Mouse (Mus musculus): Measurements from ENCODE around the gene Fgfbp3. TPM values are rescaled to one million over a fixed set of nuclear protein-coding genes. Genes with fewer than 3 reads are reported as not detected.
"Not testable (repeated sequence)": the region's sequence is repeated elsewhere in the genome, so short reads cannot be mapped to it uniquely, and the experiment has no call there.

Gene Fgfbp3
- 3.1 TPM in 2 replicates for polyA plus RNA-seq (2015; fragmentation: Nextera tagmentation; extraction: Ambion mirVana)

GRCm38 (mm10) chr19:36919466-36919865 is at the start of gene Fgfbp3:
Gene Fgfbp3, minus strand, starts transcription at chr19:36919615.
- 8% methylated on average over 12 of the region's 12 CpGs for WGBS
- H3K4me3 ChIP-seq (replicated peaks; ENCODE audit: low read length) = peak within 1 kb of the TSS; percentile 84
- H3K27ac ChIP-seq (ENCODE audit: low read length) = peak within 1 kb of the TSS; percentile 90
- no peaks in the 10 kb centered on the region for H3K9me3 ChIP-seq (replicated peaks; ENCODE audit: control insufficient read depth, low read length)
- no peak for ATAC-seq (ENCODE audit: insufficient read depth, low FRiP score)
- H3K27me3 ChIP-seq (ENCODE audit: control insufficient read depth, insufficient read depth, low read length) = no peaks in the 10 kb centered on the region
- H3K9ac ChIP-seq (ENCODE audit: low read length) = peak within 1 kb of the TSS; percentile 90
- peak within 1 kb of the TSS; percentile 82 for H3K4me2 ChIP-seq (ENCODE audit: low read depth, low read length)
- no peaks in the 10 kb centered on the region for H3K36me3 ChIP-seq (ENCODE audit: control insufficient read depth, insufficient read depth, low read length)
- peaks cover 4% of the 10 kb centered on the region; the same call in 1 of the 2 replicates for H3K4me1 ChIP-seq (ENCODE audit: control insufficient read depth, insufficient read depth, low read length)

- not testable (repeated sequence) for H3K9me3 ChIP-seq (replicated peaks; ENCODE audit: control insufficient read depth, low read length); H3K27ac ChIP-seq (ENCODE audit: low read length); ATAC-seq (ENCODE audit: insufficient read depth, low FRiP score); H3K4me1 ChIP-seq (ENCODE audit: control insufficient read depth, insufficient read depth, low read length); H3K4me2 ChIP-seq (ENCODE audit: low read depth, low read length); H3K36me3 ChIP-seq (ENCODE audit: control insufficient read depth, insufficient read depth, low read length); H3K4me3 ChIP-seq (replicated peaks; ENCODE audit: low read length); H3K9ac ChIP-seq (ENCODE audit: low read length); H3K27me3 ChIP-seq (ENCODE audit: control insufficient read depth, insufficient read depth, low read length)
- 84% methylated on average over 6 of the region's 6 CpGs for WGBS
Measured at GRCm38 (mm10) chr19:36962544-36963260, 43.3 kb upstream of the Fgfbp3 start.

GRCm38 (mm10) chr19:36961320-36961719 is 41.9 kb upstream of the Fgfbp3 start:
- H3K27ac ChIP-seq (ENCODE audit: low read length) = no peak overlapping the region
- H3K9ac ChIP-seq (ENCODE audit: low read length) = no peak overlapping the region
- H3K4me2 ChIP-seq (ENCODE audit: low read depth, low read length) = no peak overlapping the region
- H3K27me3 ChIP-seq (ENCODE audit: control insufficient read depth, insufficient read depth, low read length) = no peaks in the 10 kb centered on the region
- H3K4me1 ChIP-seq (ENCODE audit: control insufficient read depth, insufficient read depth, low read length) = no peaks in the 10 kb centered on the region
- no peak for ATAC-seq (ENCODE audit: insufficient read depth, low FRiP score)
- 96% methylated on average over 1 of the region's 1 CpGs for WGBS
- peaks cover 8% of the 10 kb centered on the region; the same call in 1 of the 2 replicates for H3K36me3 ChIP-seq (ENCODE audit: control insufficient read depth, insufficient read depth, low read length)
- H3K4me3 ChIP-seq (replicated peaks; ENCODE audit: low read length) = no peak overlapping the region
- no peaks in the 10 kb centered on the region for H3K9me3 ChIP-seq (replicated peaks; ENCODE audit: control insufficient read depth, low read length)

- 79% methylated on average over 4 of the region's 4 CpGs for WGBS
- H3K4me1 ChIP-seq (ENCODE audit: control insufficient read depth, insufficient read depth, low read length) = no peaks in the 10 kb centered on the region
- H3K36me3 ChIP-seq (ENCODE audit: control insufficient read depth, insufficient read depth, low read length) = peaks cover 8% of the 10 kb centered on the region; the same call in 1 of the 2 replicates
- no peaks in the 10 kb centered on the region for H3K9me3 ChIP-seq (replicated peaks; ENCODE audit: control insufficient read depth, low read length)
- no peak for ATAC-seq (ENCODE audit: insufficient read depth, low FRiP score)
- no peak overlapping the region for H3K27ac ChIP-seq (ENCODE audit: low read length)
- H3K4me2 ChIP-seq (ENCODE audit: low read depth, low read length) = no peak overlapping the region
- H3K9ac ChIP-seq (ENCODE audit: low read length) = no peak overlapping the region
- no peaks in the 10 kb centered on the region for H3K27me3 ChIP-seq (ENCODE audit: control insufficient read depth, insufficient read depth, low read length)
- H3K4me3 ChIP-seq (replicated peaks; ENCODE audit: low read length) = no peak overlapping the region
Measured at GRCm38 (mm10) chr19:36958331-36958730, 38.9 kb upstream of the Fgfbp3 start.

- 0 out of 2 replicates have a peak, but pooled peaks cover 2% of the 10 kb centered on the region for H3K36me3 ChIP-seq (ENCODE audit: control insufficient read depth, insufficient read depth, low read length)
- no peaks in the 10 kb centered on the region for H3K4me1 ChIP-seq (ENCODE audit: control insufficient read depth, insufficient read depth, low read length)
- no peak overlapping the region for H3K9ac ChIP-seq (ENCODE audit: low read length)
- ATAC-seq (ENCODE audit: insufficient read depth, low FRiP score) = no peak
- H3K27ac ChIP-seq (ENCODE audit: low read length) = no peak overlapping the region
- 66% methylated on average over 4 of the region's 4 CpGs for WGBS
- no peaks in the 10 kb centered on the region for H3K9me3 ChIP-seq (replicated peaks; ENCODE audit: control insufficient read depth, low read length)
- H3K4me3 ChIP-seq (replicated peaks; ENCODE audit: low read length) = no peak overlapping the region
- H3K27me3 ChIP-seq (ENCODE audit: control insufficient read depth, insufficient read depth, low read length) = no peaks in the 10 kb centered on the region
- no peak overlapping the region for H3K4me2 ChIP-seq (ENCODE audit: low read depth, low read length)
Measured at GRCm38 (mm10) chr19:36953637-36954206, 34.3 kb upstream of the Fgfbp3 start.

DNA sequence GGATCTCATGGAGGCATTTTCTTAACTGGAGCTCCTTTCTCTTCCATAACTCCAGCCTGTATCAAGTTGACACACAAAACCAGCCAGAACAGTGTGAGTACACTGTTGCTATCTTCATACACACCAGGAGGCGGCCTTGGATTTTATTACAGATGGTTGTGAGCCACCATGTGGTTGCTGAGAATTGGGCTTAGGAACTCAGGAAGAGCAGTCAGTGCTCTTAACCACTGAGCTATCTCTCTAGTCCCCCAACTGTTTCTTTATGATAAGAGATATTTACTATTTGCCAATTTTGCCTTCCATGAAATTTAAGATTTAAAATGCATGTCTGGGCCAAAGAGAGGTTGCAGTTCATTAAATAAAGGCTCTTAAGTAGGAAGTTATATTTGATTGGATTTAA is 20.6 kb upstream of the Fgfbp3 start:
- H3K9ac ChIP-seq (ENCODE audit: low read length) = no peak overlapping the region
- H3K27me3 ChIP-seq (ENCODE audit: control insufficient read depth, insufficient read depth, low read length) = no peaks in the 10 kb centered on the region
- no peaks in the 10 kb centered on the region for H3K9me3 ChIP-seq (replicated peaks; ENCODE audit: control insufficient read depth, low read length)
- 89% methylated on average over 1 of the region's 1 CpGs for WGBS
- no peak for ATAC-seq (ENCODE audit: insufficient read depth, low FRiP score)
- H3K27ac ChIP-seq (ENCODE audit: low read length) = no peak overlapping the region
- H3K4me3 ChIP-seq (replicated peaks; ENCODE audit: low read length) = no peak overlapping the region
- H3K4me2 ChIP-seq (ENCODE audit: low read depth, low read length) = no peak overlapping the region
- no peaks in the 10 kb centered on the region for H3K36me3 ChIP-seq (ENCODE audit: control insufficient read depth, insufficient read depth, low read length)
- no peaks in the 10 kb centered on the region for H3K4me1 ChIP-seq (ENCODE audit: control insufficient read depth, insufficient read depth, low read length)

GRCm38 (mm10) chr19:36938008-36938407 is 18.6 kb upstream of the Fgfbp3 start:
- Histone ChIP-seq H3K36me3 (ENCODE audit: control insufficient read depth, insufficient read depth, low read length) (no peaks in the 10 kb centered on the region), H3K9ac (ENCODE audit: low read length) (no peak overlapping the region), H3K4me1 (ENCODE audit: control insufficient read depth, insufficient read depth, low read length) (no peaks in the 10 kb centered on the region), H3K27me3 (ENCODE audit: control insufficient read depth, insufficient read depth, low read length) (no peaks in the 10 kb centered on the region), H3K4me2 (ENCODE audit: low read depth, low read length) (no peak overlapping the region), H3K4me3 (replicated peaks; ENCODE audit: low read length) (no peak overlapping the region), H3K27ac (ENCODE audit: low read length) (no peak overlapping the region), H3K9me3 (replicated peaks; ENCODE audit: control insufficient read depth, low read length) (no peaks in the 10 kb centered on the region)
- no peak for ATAC-seq (ENCODE audit: insufficient read depth, low FRiP score)

- H3K36me3 ChIP-seq (ENCODE audit: control insufficient read depth, insufficient read depth, low read length) = no peaks in the 10 kb centered on the region
- 87% methylated on average over 4 of the region's 4 CpGs for WGBS
- no peak overlapping the region for H3K9ac ChIP-seq (ENCODE audit: low read length)
- no peak for ATAC-seq (ENCODE audit: insufficient read depth, low FRiP score)
- H3K4me3 ChIP-seq (replicated peaks; ENCODE audit: low read length) = no peak overlapping the region
- H3K27me3 ChIP-seq (ENCODE audit: control insufficient read depth, insufficient read depth, low read length) = no peaks in the 10 kb centered on the region
- H3K27ac ChIP-seq (ENCODE audit: low read length) = no peak overlapping the region
- H3K4me1 ChIP-seq (ENCODE audit: control insufficient read depth, insufficient read depth, low read length) = no peaks in the 10 kb centered on the region
- H3K9me3 ChIP-seq (replicated peaks; ENCODE audit: control insufficient read depth, low read length) = no peaks in the 10 kb centered on the region
- H3K4me2 ChIP-seq (ENCODE audit: low read depth, low read length) = no peak overlapping the region
Measured at GRCm38 (mm10) chr19:36936285-36936684, 16.9 kb upstream of the Fgfbp3 start.

GRCm38 (mm10) chr19:36932613-36933012 is 13.2 kb upstream of the Fgfbp3 start:
- 89% methylated on average over 2 of the region's 2 CpGs for WGBS

More at GRCm38 (mm10) chr19:36932613-36933012, 13.2 kb upstream of the Fgfbp3 start:
- Histone ChIP-seq H3K9me3 (replicated peaks; ENCODE audit: control insufficient read depth, low read length) (no peaks in the 10 kb centered on the region), H3K27ac (ENCODE audit: low read length) (no peak overlapping the region), H3K36me3 (ENCODE audit: control insufficient read depth, insufficient read depth, low read length) (no peaks in the 10 kb centered on the region), H3K4me3 (replicated peaks; ENCODE audit: low read length) (no peak overlapping the region), H3K9ac (ENCODE audit: low read length) (no peak overlapping the region), H3K4me1 (ENCODE audit: control insufficient read depth, insufficient read depth, low read length) (no peaks in the 10 kb centered on the region; the same call in 1 of the 2 replicates), H3K4me2 (ENCODE audit: low read depth, low read length) (no peak overlapping the region), H3K27me3 (ENCODE audit: control insufficient read depth, insufficient read depth, low read length) (no peaks in the 10 kb centered on the region)
- no peak for ATAC-seq (ENCODE audit: insufficient read depth, low FRiP score)
